Mouse (Mus musculus): Measurements from ENCODE around the gene Rnf135.

DNA sequence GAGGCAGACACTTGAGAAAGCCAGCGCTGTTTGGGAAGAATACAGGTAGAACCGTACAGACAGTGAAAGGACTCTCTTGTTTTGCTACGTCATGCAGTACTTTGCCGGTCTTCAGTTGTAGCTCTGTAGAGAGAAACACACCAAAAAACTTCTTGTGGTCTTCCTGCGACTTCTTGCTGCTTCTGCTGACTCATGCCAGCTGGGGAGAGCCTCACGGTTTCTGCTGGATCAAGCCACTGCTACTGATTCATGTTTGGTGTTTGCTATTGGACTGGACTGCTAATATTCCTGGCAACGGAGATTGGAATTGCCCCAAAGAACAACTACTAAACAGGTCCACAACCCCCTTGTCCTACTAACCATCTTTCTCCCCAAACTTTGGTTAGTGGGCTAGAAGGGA lies 12.7 kb downstream of the Rnf135 start:
- TF ChIP-seq POLR2A (IDR thresholded peaks at IDR 0.05; ENCODE audit: low read depth, low read length) (no peak), CTCF (IDR thresholded peaks at IDR 0.05; ENCODE audit: extremely low read depth, insufficient read depth, insufficient read length, insufficient replicate concordance) (no peak)

Measured in spleen, adult 2 months (tissue).